Mouse (Mus musculus): ENCODE data around the gene Arsa.

DNA sequence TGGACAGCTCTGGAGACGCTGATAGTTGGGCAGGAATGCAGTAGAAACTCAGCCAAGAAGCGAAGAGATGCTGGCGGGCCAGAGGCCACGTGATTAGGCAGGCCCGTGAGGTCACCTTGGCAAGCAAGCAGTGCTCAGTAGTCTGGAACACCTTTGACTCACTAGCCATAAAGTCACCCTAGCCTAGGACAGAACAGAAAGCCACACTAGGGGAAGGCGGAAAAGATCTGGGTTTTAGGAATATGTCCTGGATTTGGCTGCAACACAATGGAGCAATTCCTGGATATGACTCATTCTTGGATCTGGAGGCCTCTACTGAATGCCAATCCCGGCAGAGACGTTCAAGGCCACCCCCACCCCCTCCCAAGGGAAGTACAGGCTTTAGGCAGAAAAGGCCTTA is 3.4 kb upstream of the Arsa start:
- no peak for TF ChIP-seq CTCF (IDR thresholded peaks at IDR 0.05; ENCODE audit: borderline replicate concordance, control insufficient read depth, extremely low read depth, insufficient read depth, low read length, poor library complexity)
- TF ChIP-seq POLR2A (IDR thresholded peaks at IDR 0.05; ENCODE audit: control insufficient read depth, extremely low read depth, insufficient read depth, low read length, poor library complexity) = no peak

All from thymus, adult 2 months (tissue).